Comparison of ENCODE assay signal across 8 mouse cellular contexts in genomic region chr13:34077492-34078271, GRCm38 (mm10). TPM values are rescaled to one million over a fixed set of nuclear protein-coding genes. Genes with fewer than 3 reads are reported as not detected.
A peak's percentile ranks its signal among the peaks of the same experiment; 100 is the strongest.
DNase-seq lines count a peak whose midpoint lies in the region; ATAC-seq lines count a peak whose summit lies in the region.

Gene Tubb2a, minus strand, starts transcription at chr13:34078007.

- H3K36me3 ChIP-seq in intestine, embryonic 16.5 days (ENCODE audit: control insufficient read depth, insufficient read depth, low read length) = no peaks in the 10 kb centered on the region

- H3K4me2 ChIP-seq in intestine, embryonic 16.5 days (ENCODE audit: low read depth, low read length) = peak within 1 kb of the TSS; percentile 85

- intact Hi-C loops in left cerebral cortex, postnatal 25 days (cut with DNase I) = loop anchor here (1.0 to 2.0 kb wide), 3 partner anchors 19 to 77 kb away; partner anchors contain the start of gene Tubb2b

- H3K9ac ChIP-seq in intestine, embryonic 16.5 days (ENCODE audit: low read depth, low read length) = peak within 1 kb of the TSS; percentile 78

- H3K9me3 ChIP-seq in intestine, embryonic 16.5 days (ENCODE audit: control insufficient read depth, low read length) = no peaks in the 10 kb centered on the region

- H3K27me3 ChIP-seq in intestine, embryonic 16.5 days (replicated peaks; ENCODE audit: control insufficient read depth, insufficient read depth, low read length) = no peaks in the 10 kb centered on the region

- H3K4me1 ChIP-seq in intestine, embryonic 16.5 days (ENCODE audit: control insufficient read depth, insufficient read depth, low read length) = peaks cover 4% of the 10 kb centered on the region; the same call in 1 of the 2 replicates

- peak; percentile 88 for ATAC-seq in intestine, embryonic 16.5 days

- DNase-seq in adrenal gland, postnatal 10 days = peak; percentile 95
- peak; percentile 90 for DNase-seq in embryo, embryonic 9.5 days (ENCODE audit: extremely low spot score)
- peak; percentile 96 to 97 for DNase-seq in gastrocnemius, postnatal 4 days (ENCODE audit: low spot score in 2 of 2)
- DNase-seq in left cerebral cortex, postnatal 25 days (ENCODE audit: low spot score in 2 of 2) = peak; percentile 92
- peak; percentile 89 for DNase-seq in mesoderm, embryonic 11.5 days (ENCODE audit: low read depth, low spot score)
- peak; percentile 93 for DNase-seq in right cerebral cortex, postnatal 25 days
- peak; percentile 91 to 93 for DNase-seq in urinary bladder, postnatal 36 days (ENCODE audit: low spot score in 2 of 2)

- H3K4me3 ChIP-seq in intestine, embryonic 16.5 days (ENCODE audit: low read length) = peak within 1 kb of the TSS; percentile 75

- peak within 1 kb of the TSS; percentile 52 for H3K27ac ChIP-seq in intestine, embryonic 16.5 days (ENCODE audit: low read length)

- under 1% methylated on average over 45 of the region's 45 CpGs for WGBS in intestine, embryonic 16.5 days

RNA-seq across cellular contexts. Expression of gene Tubb2a, which starts in this region (rescaled TPM):
- total RNA-seq in adrenal gland, postnatal 10 days (2021) = 10 to 100 TPM; 68.6 to 90.0 TPM
- total RNA-seq in gastrocnemius, postnatal 4 days (2021) = 100 to 1,000 TPM in 1 of 2 experiments, 10 to 100 TPM in 1; 99.9 to 117 TPM
- 149 and 162 TPM in 2 replicates for polyA plus RNA-seq in intestine, embryonic 16.5 days (2015; fragmentation: Nextera tagmentation; extraction: Ambion mirVana)
- 1,000 to 10,000 TPM; 1,056 to 1,125 TPM for total RNA-seq in left cerebral cortex, postnatal 25 days (2021)

Comparison
In these comparisons a context has a peak if more than half of its experiments do, and no peak if none do; other contexts are left out.
1. Peak in every context shown above with its lines: DNase-seq, ATAC-seq, H3K4me3 ChIP-seq and H3K27ac ChIP-seq.
2. RNA of gene Tubb2a (total RNA-seq): 1,056 to 1,125 TPM in left cerebral cortex, postnatal 25 days; 99.9 to 117 TPM in gastrocnemius, postnatal 4 days and 68.6 to 90.0 TPM in adrenal gland, postnatal 10 days; every median in the first group is over 4 times any median in the second.